Mouse (Mus musculus) liver, adult 2 months (tissue): Measurements from ENCODE around the gene Mtfr1l. TPM values are rescaled to one million over a fixed set of nuclear protein-coding genes. Genes with fewer than 3 reads are reported as not detected.

ENCODE experiments used
- DNase-seq: peaks from one replicate; pipeline ENCODE4 v3.0.0-alpha.2; 2011; ENCODE audit warnings: low read depth, low spot score; ENCODE audit errors: extremely low read depth
- H3K27ac ChIP-seq: fragments of 200-500 bp; replicated peaks from 2 replicates; pipeline ENCODE4 v1.5.1; 2012; ENCODE audit warnings: low read depth, mild to moderate bottlenecking, control low read depth, inconsistent platforms, low read length; ENCODE audit not compliant: insufficient read depth
- H3K27me3 ChIP-seq: fragments of 200-500 bp; 2 replicates; pipeline ENCODE4 v1.6.1; 2012; ENCODE audit warnings: mild to moderate bottlenecking, moderate library complexity, low read length, inconsistent platforms; ENCODE audit not compliant: control insufficient read depth, insufficient read depth
- H3K36me3 ChIP-seq: fragments of 200-500 bp; 2 replicates; pipeline ENCODE4 v1.6.1; 2012; ENCODE audit warnings: low read length, inconsistent platforms; ENCODE audit not compliant: control insufficient read depth, insufficient read depth
- H3K4me1 ChIP-seq: fragments of 200-500 bp; 2 replicates; pipeline ENCODE4 v1.6.1; 2011; ENCODE audit warnings: low read length; ENCODE audit not compliant: control insufficient read depth, insufficient read depth
- H3K4me3 ChIP-seq: fragments of 200-500 bp; 2 replicates; pipeline ENCODE4 v1.5.1; 2011; ENCODE audit warnings: low read depth, mild to moderate bottlenecking, control low read depth, low read length, moderate library complexity; ENCODE audit not compliant: insufficient read depth
- H3K79me2 ChIP-seq: fragments of 200-500 bp; 2 replicates; pipeline ENCODE4 v1.6.1; 2012; ENCODE audit warnings: inconsistent platforms, mild to moderate bottlenecking, low read length, moderate library complexity; ENCODE audit not compliant: control insufficient read depth, insufficient read depth
- H3K9ac ChIP-seq: fragments of 200-500 bp; 2 replicates; pipeline ENCODE4 v1.6.1; 2012; ENCODE audit warnings: low read depth, mild to moderate bottlenecking, control low read depth, inconsistent platforms, low read length
- CTCF ChIP-seq: fragments of 200-500 bp; IDR thresholded peaks from 2 replicates; pipeline ENCODE4 v1.5.1; 2011; ENCODE audit warnings: low read depth, low read length, control low read depth
- POLR2A ChIP-seq: fragments of 200-500 bp; IDR thresholded peaks from 2 replicates; pipeline ENCODE4 v1.6.1; 2011; ENCODE audit warnings: low read length, control low read depth; ENCODE audit not compliant: insufficient read depth; ENCODE audit errors: extremely low read depth
- WGBS: fragments of 180-500 bp; shearing (Covaris S2); methylation state at CpG from one replicate; pipeline ENCODE4 v1.1.7; 2018; 5-methylcytosine and 5-hydroxymethylcytosine counted together
- polyA plus RNA-seq: library from polyadenylated mRNA; depleted of rRNA; stranded (reverse); fragments of >200 nt; gene quantifications from 2 replicates; pipeline ENCODE4 v1.2.3, GENCODE M21; 2012
- total RNA-seq: library from RNA; depleted of rRNA; stranded (reverse); fragments of >200 nt; gene quantifications from 2 replicates; pipeline ENCODE4 v1.2.3, GENCODE M21; 2014

Gene Mtfr1l
- total and polyA plus RNA-seq, 2 experiments: 55.1 to 80.1 TPM

- no peak overlapping the region for H3K27ac ChIP-seq
- H3K79me2 ChIP-seq: no peaks in the 10 kb centered on the region; the same call in 1 of the 2 replicates
- no peak overlapping the region for H3K4me3 ChIP-seq
- TF ChIP-seq POLR2A: no peak
- no peak for TF ChIP-seq CTCF
- H3K36me3 ChIP-seq: no peaks in the 10 kb centered on the region
- H3K27me3 ChIP-seq: no peaks in the 10 kb centered on the region
- WGBS: 87% methylated on average over 7 of the region's 7 CpGs
- peaks cover 3% of the 10 kb centered on the region; the same call in 1 of the 2 replicates for H3K4me1 ChIP-seq
- H3K9ac ChIP-seq: no peak overlapping the region
- no peak for DNase-seq
Measured at GRCm38 (mm10) chr4:134515614-134516013, 19.6 kb downstream of the Mtfr1l start.

GRCm38 (mm10) chr4:134514309-134514930 lies 20.8 kb downstream of the Mtfr1l start:
- TF ChIP-seq CTCF (no peak), POLR2A (no peak)
- DNase-seq: no peak

GRCm38 (mm10) chr4:134512798-134513197 lies 22.4 kb downstream of the Mtfr1l start:
- Histone ChIP-seq H3K27me3 (no peaks in the 10 kb centered on the region), H3K4me3 (no peak overlapping the region), H3K36me3 (peaks cover under 1% of the 10 kb centered on the region; the same call in 1 of the 2 replicates), H3K4me1 (peaks cover 3% of the 10 kb centered on the region; the same call in 1 of the 2 replicates), H3K9ac (no peak overlapping the region), H3K27ac (no peak overlapping the region), H3K79me2 (no peaks in the 10 kb centered on the region; the same call in 1 of the 2 replicates)
- no peak for TF ChIP-seq POLR2A
- peak; percentile 69 for TF ChIP-seq CTCF
- WGBS: 12% methylated on average over 15 of the region's 15 CpGs
- no peak for DNase-seq

More at GRCm38 (mm10) chr4:134514309-134514930, 20.8 kb downstream of the Mtfr1l start:
- Histone ChIP-seq H3K27me3 (no peaks in the 10 kb centered on the region), H3K4me3 (no peak overlapping the region), H3K9ac (no peak overlapping the region), H3K36me3 (no peaks in the 10 kb centered on the region), H3K79me2 (no peaks in the 10 kb centered on the region; the same call in 1 of the 2 replicates), H3K27ac (no peak overlapping the region), H3K4me1 (peaks cover 3% of the 10 kb centered on the region; the same call in 1 of the 2 replicates)
- 82% methylated on average over 11 of the region's 11 CpGs for WGBS

GRCm38 (mm10) chr4:134511730-134512129 lies 23.5 kb downstream of the Mtfr1l start:
- Histone ChIP-seq H3K9ac (no peak overlapping the region), H3K27me3 (no peaks in the 10 kb centered on the region), H3K4me3 (no peak overlapping the region), H3K4me1 (peaks cover 6% of the 10 kb centered on the region; the same call in 1 of the 2 replicates), H3K27ac (no peak overlapping the region), H3K79me2 (no peaks in the 10 kb centered on the region; the same call in 1 of the 2 replicates), H3K36me3 (peaks cover 3% of the 10 kb centered on the region; the same call in 1 of the 2 replicates)
- TF ChIP-seq CTCF: no peak
- no peak for TF ChIP-seq POLR2A
- no peak for DNase-seq
- 36% methylated on average over 6 of the region's 6 CpGs for whole genome bisulfite sequencing

- no peak within 1 kb of the TSS; the same call in 1 of the 2 replicates for H3K9ac ChIP-seq
- H3K36me3 ChIP-seq: peaks cover 3% of the 10 kb centered on the region; the same call in 1 of the 2 replicates
- no peaks in the 10 kb centered on the region for H3K27me3 ChIP-seq
- no peaks in the 10 kb centered on the region; the same call in 1 of the 2 replicates for H3K79me2 ChIP-seq
- WGBS: under 1% methylated on average over 42 of the region's 42 CpGs
- peak within 1 kb of the TSS; percentile 37; the same call in 1 of the 2 replicates for H3K4me3 ChIP-seq
- TF ChIP-seq CTCF (no peak), POLR2A (no peak)
- H3K4me1 ChIP-seq: peaks cover 6% of the 10 kb centered on the region; the same call in 1 of the 2 replicates
- no peak within 1 kb of the TSS for H3K27ac ChIP-seq
- peak; percentile 83 for DNase-seq
Measured at GRCm38 (mm10) chr4:134510845-134511411, 24.3 kb downstream of the Mtfr1l start, which contains the start of gene Aunip. Gene Aunip, plus strand, starts transcription at chr4:134510999.
